Mouse (Mus musculus): ENCODE data around the gene Klf6. TPM values are rescaled to one million over a fixed set of nuclear protein-coding genes. Genes with fewer than 3 reads are reported as not detected.

Gene Klf6
- polyA plus RNA-seq, 2 experiments from 2014 or later = 111 to 134 TPM

- ATAC-seq = no peak
Observed at GRCm38 (mm10) chr13:5863408-5863891, 2.2 kb downstream of the Klf6 start.

GRCm38 (mm10) chr13:5864265-5865097 is 3.2 kb downstream of the Klf6 start:
- peak; percentile 33 for ATAC-seq

GRCm38 (mm10) chr13:5865098-5865415 is 3.8 kb downstream of the Klf6 start:
- ATAC-seq = no peak

GRCm38 (mm10) chr13:5866091-5866490 is 4.8 kb downstream of the Klf6 start:
- ATAC-seq = no peak

- ATAC-seq = no peak
Observed at GRCm38 (mm10) chr13:5866532-5866931, 5.2 kb downstream of the Klf6 start.

GRCm38 (mm10) chr13:5868376-5868775 is 7.1 kb downstream of the Klf6 start:
- ATAC-seq = no peak

- ATAC-seq = no peak
Observed at GRCm38 (mm10) chr13:5869433-5869832, 8.2 kb downstream of the Klf6 start.

GRCm38 (mm10) chr13:5869842-5870241 is 8.6 kb downstream of the Klf6 start:
- no peak for ATAC-seq

- ATAC-seq = no peak
Observed at GRCm38 (mm10) chr13:5870382-5871272, 9.3 kb downstream of the Klf6 start.

GRCm38 (mm10) chr13:5871414-5871813 is 10.1 kb downstream of the Klf6 start:
- ATAC-seq = no peak

- no peak for ATAC-seq
Observed at GRCm38 (mm10) chr13:5873681-5874080, 12.4 kb downstream of the Klf6 start.

- no peak for ATAC-seq
Observed at GRCm38 (mm10) chr13:5875478-5875877, 14.2 kb downstream of the Klf6 start.

GRCm38 (mm10) chr13:5878748-5879147 is 17.5 kb downstream of the Klf6 start:
- no peak for ATAC-seq

GRCm38 (mm10) chr13:5886810-5887209 is 25.5 kb downstream of the Klf6 start:
- ATAC-seq = no peak

GRCm38 (mm10) chr13:5888164-5888563 is 26.9 kb downstream of the Klf6 start:
- ATAC-seq = no peak

GRCm38 (mm10) chr13:5888731-5889130 is 27.4 kb downstream of the Klf6 start:
- no peak for ATAC-seq

GRCm38 (mm10) chr13:5890035-5890434 is 28.8 kb downstream of the Klf6 start:
- ATAC-seq = peak; percentile 87

- no peak for ATAC-seq
Observed at GRCm38 (mm10) chr13:5892684-5893447, 31.6 kb downstream of the Klf6 start.

GRCm38 (mm10) chr13:5894910-5895309 is 33.6 kb downstream of the Klf6 start:
- no peak for ATAC-seq

- ATAC-seq = no peak
Observed at GRCm38 (mm10) chr13:5895851-5896250, 34.6 kb downstream of the Klf6 start.

- ATAC-seq = no peak
Observed at GRCm38 (mm10) chr13:5897176-5897959, 36.1 kb downstream of the Klf6 start.

- ATAC-seq = no peak
Observed at GRCm38 (mm10) chr13:5899021-5899420, 37.7 kb downstream of the Klf6 start.

Data from activated CD4-positive, CD25-positive, alpha-beta regulatory T cell, adult 4 months (primary cell).